Mouse (Mus musculus) MEL (cell line): ENCODE results near the gene Xylb. TPM values are rescaled to one million over a fixed set of nuclear protein-coding genes. Genes with fewer than 3 reads are reported as not detected.

ENCODE experiments used
- DNase-seq: peaks from one replicate; pipeline ENCODE4 v3.0.0; 2011; ENCODE audit warnings: low read depth, low spot score
- H3K27ac ChIP-seq: 2 replicates; pipeline ENCODE4 v1.5.1; 2012; ENCODE audit warnings: low read depth, mild to moderate bottlenecking, control low read depth, low read length, moderate library complexity; ENCODE audit not compliant: control insufficient read depth
- H3K27me3 ChIP-seq, 2 experiments: fragments of 150-350 bp in 1 of 2; sonication (generic) in 1 of 2; 2 replicates each; pipeline ENCODE4 v1.6.1; 2012; ENCODE audit warnings: low read length in 2 of 2, mild to moderate bottlenecking in 2 of 2, improper control_type of control experiment in 1 of 2, moderate library complexity in 1 of 2; ENCODE audit not compliant: insufficient read depth in 2 of 2, control insufficient read depth in 1 of 2
- H3K36me3 ChIP-seq, 2 experiments: 2 replicates each; pipeline ENCODE4 v1.6.1; 2012 to 2014; ENCODE audit warnings: low read length in 2 of 2, improper control_type of control experiment in 1 of 2, inconsistent platforms in 1 of 2, mild to moderate bottlenecking in 1 of 2; ENCODE audit not compliant: insufficient read depth in 2 of 2, control insufficient read depth in 1 of 2
- H3K4me1 ChIP-seq, 2 experiments: fragments of 150-350 bp in 1 of 2; sonication (generic) in 1 of 2; 2 replicates each; pipeline ENCODE4 v1.6.1; 2012; ENCODE audit warnings: low read length in 2 of 2, improper control_type of control experiment in 1 of 2, mild to moderate bottlenecking in 1 of 2; ENCODE audit not compliant: insufficient read depth in 2 of 2, control insufficient read depth in 1 of 2
- H3K4me3 ChIP-seq, 2 experiments: fragments of 150-350 bp in 1 of 2; sonication (generic) in 1 of 2; 2 replicates each; pipeline ENCODE4 v1.5.1; 2012; ENCODE audit warnings: low read depth in 2 of 2, low read length in 2 of 2, mild to moderate bottlenecking in 2 of 2, moderate library complexity in 2 of 2, control low read depth in 1 of 2, improper control_type of control experiment in 1 of 2; ENCODE audit not compliant: control insufficient read depth in 1 of 2, insufficient read depth in 1 of 2
- H3K79me2 ChIP-seq: 2 replicates; pipeline ENCODE4 v1.6.1; 2012; ENCODE audit warnings: mild to moderate bottlenecking, low read length, moderate library complexity; ENCODE audit not compliant: control insufficient read depth, poor library complexity, insufficient read depth
- H3K9ac ChIP-seq: 2 replicates; pipeline ENCODE4 v1.6.1; 2012; ENCODE audit warnings: low read depth, mild to moderate bottlenecking, control low read depth, low read length, moderate library complexity; ENCODE audit not compliant: control insufficient read depth, poor library complexity, severe bottlenecking
- H3K9me3 ChIP-seq: fragments of 150-350 bp; sonication (generic); replicated peaks from 2 replicates; pipeline ENCODE4 v1.6.1; 2012; ENCODE audit warnings: mild to moderate bottlenecking, low read length, improper control_type of control experiment, moderate library complexity; ENCODE audit not compliant: insufficient read depth
- ELF1 ChIP-seq: IDR thresholded peaks from 2 replicates; pipeline ENCODE4 v1.6.1; 2014; ENCODE audit warnings: low read depth, mild to moderate bottlenecking, inconsistent platforms, low read length, improper control_type of control experiment, moderate library complexity
- EP300 ChIP-seq, 2 experiments: IDR thresholded peaks; 2 replicates each; pipeline ENCODE4 v1.6.1; 2011; ENCODE audit warnings: improper control_type of control experiment in 2 of 2, low read length in 2 of 2, low read depth in 1 of 2, mild to moderate bottlenecking in 1 of 2
- GATA1 ChIP-seq: IDR thresholded peaks from 2 replicates; pipeline ENCODE4 v1.6.1; 2011; ENCODE audit warnings: low read depth, low read length, improper control_type of control experiment
- HCFC1 ChIP-seq: IDR thresholded peaks from 2 replicates; pipeline ENCODE4 v1.6.1; 2012; ENCODE audit warnings: low read depth, mild to moderate bottlenecking, inconsistent platforms, low read length, improper control_type of control experiment, moderate library complexity
- JUND ChIP-seq: IDR thresholded peaks from 2 replicates; pipeline ENCODE4 v1.6.1; 2011; ENCODE audit warnings: low read depth, mild to moderate bottlenecking, improper control_type of control experiment, low read length
- MAFK ChIP-seq: IDR thresholded peaks from 2 replicates; pipeline ENCODE4 v1.6.1; 2011; ENCODE audit warnings: low read depth, mild to moderate bottlenecking, low read length, improper control_type of control experiment, borderline replicate concordance
- MAX ChIP-seq: IDR thresholded peaks from 2 replicates; pipeline ENCODE4 v1.6.1; 2011; ENCODE audit warnings: low read length, improper control_type of control experiment
- MXI1 ChIP-seq: IDR thresholded peaks from 2 replicates; pipeline ENCODE4 v1.6.1; 2011; ENCODE audit warnings: mild to moderate bottlenecking, low read depth, low read length, improper control_type of control experiment
- NELFE ChIP-seq: IDR thresholded peaks from 2 replicates; pipeline ENCODE4 v1.6.1; 2011; ENCODE audit warnings: low read depth, low read length, improper control_type of control experiment
- RAD21 ChIP-seq: IDR thresholded peaks from 2 replicates; pipeline ENCODE4 v1.6.1; 2011; ENCODE audit warnings: mild to moderate bottlenecking, low read depth, low read length, improper control_type of control experiment
- SIN3A ChIP-seq: IDR thresholded peaks from 2 replicates; pipeline ENCODE4 v1.6.1; 2012; ENCODE audit warnings: low read length, improper control_type of control experiment, inconsistent platforms
- TBP ChIP-seq: IDR thresholded peaks from 2 replicates; pipeline ENCODE4 v1.8.0; 2011; ENCODE audit warnings: low read depth, low read length, improper control_type of control experiment
- UBTF ChIP-seq: IDR thresholded peaks from 2 replicates; pipeline ENCODE4 v1.6.1; 2012; ENCODE audit warnings: low read depth, mild to moderate bottlenecking, inconsistent platforms, low read length, improper control_type of control experiment, moderate library complexity, borderline replicate concordance; ENCODE audit not compliant: insufficient read depth
- USF1 ChIP-seq: IDR thresholded peaks from 2 replicates; pipeline ENCODE4 v1.6.1; 2014; ENCODE audit warnings: low read depth, mild to moderate bottlenecking, inconsistent platforms, low read length, improper control_type of control experiment, moderate library complexity
- ZC3H11A ChIP-seq: IDR thresholded peaks from 2 replicates; pipeline ENCODE4 v1.6.1; 2012; ENCODE audit warnings: low read depth, mild to moderate bottlenecking, inconsistent platforms, low read length, improper control_type of control experiment
- ZMIZ1 ChIP-seq: IDR thresholded peaks from 2 replicates; pipeline ENCODE4 v1.6.1; 2012; ENCODE audit warnings: low read depth, mild to moderate bottlenecking, inconsistent platforms, low read length, improper control_type of control experiment, moderate library complexity
- polyA plus RNA-seq, 2 experiments: library from polyadenylated mRNA; stranded (reverse) in 1 of 2; unstranded in 1 of 2; fragments of >175 nt in 1 of 2; fragments of >200 nt in 1 of 2; gene quantifications; 2 replicates each; pipeline versions ENCODE4 v1.2.1 to v1.2.4; 2012; ENCODE audit warnings: low replicate concordance in 2 of 2, low read depth in 1 of 2; ENCODE audit not compliant: insufficient read length in 2 of 2, insufficient read depth in 1 of 2, missing spikeins in 1 of 2
- total RNA-seq: library from RNA; depleted of rRNA; stranded (reverse); fragments of 300-350 nt; gene quantifications from 2 replicates; pipeline ENCODE4 v1.2.3, GENCODE M21; 2012

The Xylb gene
- total and polyA plus RNA-seq, 3 experiments, result 3.8 to 12.9 TPM; not detected in 1

DNA sequence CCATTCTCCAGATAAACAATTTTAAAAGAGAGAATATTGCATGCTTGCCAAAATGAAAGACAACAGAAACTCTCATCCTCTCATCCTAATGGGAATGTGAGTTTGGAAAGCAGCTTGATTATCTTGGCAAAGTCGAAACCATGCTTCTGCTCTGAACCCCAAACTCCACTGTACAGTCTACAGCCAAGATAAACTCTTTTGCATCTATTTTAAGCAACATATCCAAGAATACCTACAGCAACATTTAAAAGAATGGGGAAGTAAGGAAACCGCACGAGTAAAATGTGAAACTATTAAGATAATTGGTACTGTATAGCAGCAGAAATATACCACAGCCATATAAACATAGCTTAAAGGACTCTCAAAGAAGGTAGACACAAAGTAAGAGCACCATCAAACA is 28.7 kb upstream of the Xylb start (continued):
- TF ChIP-seq RAD21, result no peak
- peak; percentile 65; the same call in 1 of the 2 replicates for TF ChIP-seq MAFK
- no peak for TF ChIP-seq USF1
- TF ChIP-seq HCFC1, result 0 out of 2 replicates have a peak, but pooled peaks have one; percentile 52
- peak; percentile 34; the same call in 1 of the 2 replicates for TF ChIP-seq NELFE
- TF ChIP-seq ZC3H11A, result peak; percentile 26; the same call in 1 of the 2 replicates
- no peak for TF ChIP-seq JUND
- peak; percentile 84 to 86 for TF ChIP-seq EP300 (IDR thresholded peaks at IDR 0.05; ENCODE audit: low read depth in 1 of 2, low read length in 2 of 2)
- TF ChIP-seq, all 39 proteins: peak for 19

DNA sequence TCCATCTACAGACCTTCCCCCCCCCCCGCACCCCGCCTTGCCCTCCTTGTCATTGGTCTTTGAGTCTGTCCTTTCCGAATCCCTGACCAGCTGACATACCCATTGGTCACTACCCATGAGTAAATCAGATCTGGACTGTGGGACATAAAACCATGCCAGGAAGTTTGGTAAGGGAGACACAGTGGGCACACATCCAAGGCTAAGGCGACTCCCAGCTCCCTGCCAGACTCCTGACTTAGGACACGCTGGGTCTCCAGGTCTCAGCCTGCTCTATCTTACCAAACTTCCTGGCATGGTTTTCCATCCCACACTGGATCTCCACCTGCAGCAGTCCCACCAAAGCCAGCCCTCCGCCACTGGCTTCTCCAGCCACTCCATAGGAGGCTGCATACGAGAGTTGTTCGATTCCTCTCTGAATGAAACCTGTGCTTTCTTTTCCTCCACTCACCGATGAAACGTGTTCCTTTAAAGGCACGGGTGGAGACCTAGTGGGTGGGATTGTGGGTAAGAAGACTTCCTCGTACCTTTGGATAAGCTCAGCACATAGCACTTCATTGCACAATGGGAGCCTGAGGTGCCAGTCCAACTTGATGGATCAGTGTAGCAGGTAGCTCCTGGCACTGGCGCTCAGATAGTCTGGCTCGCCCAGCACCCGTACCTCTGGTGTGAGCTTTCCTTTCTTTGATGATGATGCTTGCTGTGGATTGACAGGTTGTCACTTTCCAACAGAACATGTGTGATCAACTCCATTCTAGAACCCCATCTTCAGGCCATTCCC is 26.8 kb upstream of the Xylb start:
- Histone ChIP-seq H3K27ac (no peak overlapping the region), H3K36me3 (peaks cover 0 to 23% of the 10 kb centered on the region in 2 experiments; a peak in 2 of 4 replicates), H3K4me1 (peaks cover 13 to 36% of the 10 kb centered on the region in 2 experiments), H3K27me3 (no peaks in the 10 kb centered on the region), H3K9me3 (no peaks in the 10 kb centered on the region), H3K4me3 (no peak overlapping the region), H3K9ac (no peak overlapping the region), H3K79me2 (no peaks in the 10 kb centered on the region)
- no peak for TF ChIP-seq MAX
- no peak for TF ChIP-seq NELFE
- no peak for TF ChIP-seq TBP
- no peak for TF ChIP-seq GATA1
- TF ChIP-seq ELF1, result no peak
- TF ChIP-seq ZMIZ1, result no peak
- TF ChIP-seq ZC3H11A, result no peak
- TF ChIP-seq MAFK, result no peak
- TF ChIP-seq UBTF, result no peak
- TF ChIP-seq MXI1, result no peak
- no peak for DNase-seq

DNA sequence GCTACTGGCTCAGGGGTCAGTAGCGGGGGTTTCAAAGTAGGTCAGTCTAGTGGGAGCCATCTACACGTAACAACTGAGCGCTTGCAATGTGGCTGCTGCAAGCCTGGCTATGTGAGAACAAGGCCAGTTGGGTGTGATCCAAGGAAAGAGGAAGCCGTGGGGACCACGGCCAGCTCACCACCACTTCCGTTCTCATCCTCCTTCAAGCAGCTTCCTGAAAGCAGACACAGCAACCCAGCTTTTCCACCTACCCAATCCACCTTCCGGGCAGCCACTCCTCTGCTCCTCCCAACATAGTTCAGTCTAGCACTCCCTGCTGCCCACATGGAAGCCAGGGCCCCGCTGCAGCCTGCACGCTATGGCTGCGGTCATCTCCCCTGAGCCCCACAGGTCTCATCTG is 22.9 kb upstream of the Xylb start:
- Histone ChIP-seq H3K4me3 (peak overlapping the region in 1 of 2 experiments; percentile 4; a peak in 1 of 4 replicates), H3K9ac (peak overlapping the region; percentile 15), H3K27me3 (no peaks in the 10 kb centered on the region), H3K9me3 (no peaks in the 10 kb centered on the region), H3K79me2 (peaks cover 5% of the 10 kb centered on the region), H3K4me1 (peaks cover 4 to 26% of the 10 kb centered on the region in 2 experiments), H3K27ac (no peak overlapping the region), H3K36me3 (peaks cover 0 to 10% of the 10 kb centered on the region in 2 experiments; a peak in 2 of 4 replicates)
- peak; percentile 84 for DNase-seq
- no peak for TF ChIP-seq TBP
- peak; percentile 66; the same call in 1 of the 2 replicates for TF ChIP-seq ELF1
- peak; percentile 39 for TF ChIP-seq MXI1
- TF ChIP-seq SIN3A, result peak; percentile 75
- no peak for TF ChIP-seq ZMIZ1
- peak in 1 of 2 experiments; percentile 34; a peak in 1 of 4 replicates for TF ChIP-seq EP300 (IDR thresholded peaks at IDR 0.05; ENCODE audit: low read depth in 1 of 2, low read length in 2 of 2)
